Comparison of ENCODE assay signal across 25 mouse cellular contexts in genomic region chr7:46084024-46084423, GRCm38 (mm10). TPM values are rescaled to one million over a fixed set of nuclear protein-coding genes. Genes with fewer than 3 reads are reported as not detected.
"Had no signal": no experiment of that assay in that cellular context is flagged by ENCODE, and none has a peak within 500 bp of the region (broad histone marks: within the 10 kb centered on the region; RNA-seq: fewer than 3 reads in every experiment).

No protein-coding gene starts in this region.

- H3K27ac ChIP-seq: gastrocnemius, adult 2 months; heart, adult 2 months; hindbrain, embryonic 10.5 days; hindbrain, embryonic 12.5 days; hindbrain, embryonic 14.5 days; layer of hippocampus, adult 2 months; left cerebral cortex, adult 2 months; limb, embryonic 10.5 days; limb, embryonic 12.5 days had no signal

- H3K9me3 ChIP-seq: heart, embryonic 10.5 days; intestine, embryonic 15.5 days; limb, embryonic 10.5 days had no signal

- H3K9ac ChIP-seq: hindbrain, embryonic 12.5 days; hindbrain, embryonic 14.5 days; intestine, embryonic 15.5 days; limb, embryonic 12.5 days had no signal

- H3K4me2 ChIP-seq: hindbrain, embryonic 12.5 days; hindbrain, embryonic 14.5 days; limb, embryonic 12.5 days; liver, embryonic 11.5 days had no signal

- DNase-seq: gastrocnemius, adult 2 months; gastrocnemius, postnatal 10 days; gastrocnemius, postnatal 25 days; heart, adult 2 months; heart, postnatal 10 days; heart, postnatal 4 days; kidney, adult 18-20 months; kidney, adult 8-10 months; liver had no signal

- ATAC-seq: forebrain, embryonic 16.5 days; hindbrain, embryonic 16.5 days; inflammation-experienced regulatory T-cells, adult 6 months had no signal

- H3K4me1 ChIP-seq: hindbrain, embryonic 10.5 days; limb, embryonic 12.5 days had no signal

- H3K4me3 ChIP-seq: gastrocnemius, adult 2 months; heart, adult 2 months; heart, embryonic 10.5 days; hindbrain, embryonic 10.5 days; hindbrain, embryonic 12.5 days; intestine, embryonic 15.5 days; layer of hippocampus, adult 2 months; left cerebral cortex, adult 2 months; limb, embryonic 10.5 days; limb, embryonic 12.5 days had no signal

- H3K27me3 ChIP-seq: hindbrain, embryonic 12.5 days; intestine, embryonic 15.5 days; limb, embryonic 12.5 days had no signal

RNA-seq across cellular contexts. Expression of gene Kcnj11, which starts 16.5 kb away (rescaled TPM):
- total RNA-seq: granulocyte monocyte progenitor cell, adult 5-6 weeks had no signal
- polyA plus RNA-seq: inflammation-experienced regulatory T-cells, adult 6 months; liver, embryonic 11.5 days had no signal

RNA-seq across cellular contexts. Expression of gene Abcc6, which starts 53.9 kb away (rescaled TPM):
- total RNA-seq: gastrocnemius, postnatal 25 days; granulocyte monocyte progenitor cell, adult 5-6 weeks; heart, adult 2 months; heart, postnatal 10 days; heart, postnatal 25 days; heart, postnatal 4 days had no signal
- polyA plus RNA-seq: heart, embryonic 14.5 days; inflammation-experienced regulatory T-cells, adult 6 months had no signal
